Mouse (Mus musculus) CH12.LX (cell line): ENCODE data around the gene Pdgfa.

Experiments used
- CHD2 ChIP-seq: IDR thresholded peaks from 2 replicates; pipeline ENCODE4 v1.6.1; 2011; ENCODE audit warnings: low read length, improper control_type of control experiment
- ELF1 ChIP-seq: IDR thresholded peaks from 2 replicates; pipeline ENCODE4 v1.6.1; 2014; ENCODE audit warnings: low read depth, mild to moderate bottlenecking, inconsistent platforms, low read length, improper control_type of control experiment
- EP300 ChIP-seq: IDR thresholded peaks from 2 replicates; pipeline ENCODE4 v1.6.1; 2011; ENCODE audit warnings: low read length, improper control_type of control experiment
- ETS1 ChIP-seq: conservative IDR thresholded peaks from 2 replicates; pipeline ENCODE4 v1.6.1; 2012; ENCODE audit warnings: low read depth, mild to moderate bottlenecking, inconsistent platforms, low read length, improper control_type of control experiment, moderate library complexity
- PAX5 ChIP-seq: IDR thresholded peaks from 2 replicates; pipeline ENCODE4 v1.6.1; 2012; ENCODE audit warnings: low read length, inconsistent platforms, mixed read lengths
- POLR2A ChIP-seq: IDR thresholded peaks from 2 replicates; pipeline ENCODE4 v1.6.1; 2011; ENCODE audit warnings: low read depth, mild to moderate bottlenecking, improper control_type of control experiment, low read length
- RCOR1 ChIP-seq: conservative IDR thresholded peaks from 2 replicates; pipeline ENCODE4 v1.6.1; 2012; ENCODE audit warnings: low read depth, mild to moderate bottlenecking, inconsistent platforms, low read length, improper control_type of control experiment
- SMC3 ChIP-seq: IDR thresholded peaks from 2 replicates; pipeline ENCODE4 v1.6.1; 2011; ENCODE audit warnings: low read depth, low read length, improper control_type of control experiment
- USF1 ChIP-seq: IDR thresholded peaks from 2 replicates; pipeline ENCODE4 v1.6.1; 2014; ENCODE audit warnings: low read depth, mild to moderate bottlenecking, inconsistent platforms, low read length, improper control_type of control experiment
- USF2 ChIP-seq: conservative IDR thresholded peaks from 2 replicates; pipeline ENCODE4 v1.6.1; 2011; ENCODE audit warnings: low read depth, low read length, improper control_type of control experiment
- ZMIZ1 ChIP-seq: IDR thresholded peaks from 2 replicates; pipeline ENCODE4 v1.6.1; 2012; ENCODE audit warnings: low read depth, mild to moderate bottlenecking, inconsistent platforms, low read length, improper control_type of control experiment
- ZNF384 ChIP-seq: IDR thresholded peaks from 2 replicates; pipeline ENCODE4 v1.6.1; 2012; ENCODE audit warnings: low read depth, low read length, improper control_type of control experiment, inconsistent platforms

DNA sequence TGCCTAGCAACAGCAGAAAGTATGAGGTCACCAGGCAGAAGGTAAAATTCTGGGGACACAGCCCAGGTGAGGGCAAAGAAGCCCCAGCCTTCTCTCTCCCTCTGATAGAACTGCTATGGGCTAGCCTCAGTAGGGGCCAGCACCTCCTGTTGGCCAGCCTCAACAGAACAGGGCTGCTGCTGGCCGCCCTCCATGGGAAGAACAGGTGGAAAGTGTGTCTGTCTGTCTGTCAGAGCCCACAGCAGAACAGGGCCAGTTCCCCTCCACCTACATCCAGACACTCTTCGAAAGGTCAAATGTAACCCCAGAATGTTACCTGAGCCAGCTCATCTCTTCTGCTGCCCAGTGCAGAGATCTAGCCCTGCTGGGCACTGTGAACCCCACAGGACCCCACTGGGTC lies 45.9 kb downstream of the Pdgfa start:
- TF ChIP-seq ZNF384, result no peak
- TF ChIP-seq USF1, result no peak
- TF ChIP-seq RCOR1, result no peak
- TF ChIP-seq POLR2A, result no peak
- no peak for TF ChIP-seq ELF1
- no peak for TF ChIP-seq SMC3
- no peak for TF ChIP-seq USF2
- no peak for TF ChIP-seq ETS1
- TF ChIP-seq ZMIZ1, result no peak
- TF ChIP-seq PAX5, result no peak
- TF ChIP-seq EP300, result no peak
- no peak for TF ChIP-seq CHD2
